Mouse (Mus musculus): ENCODE results near the gene Fbp1. TPM values are rescaled to one million over a fixed set of nuclear protein-coding genes. Genes with fewer than 3 reads are reported as not detected.

The Fbp1 gene
- polyA plus RNA-seq, 1 experiment from 2014 or later = 3.5 TPM

GRCm38 (mm10) chr13:62911575-62911974 is 23.5 kb upstream of the Fbp1 start:
- H3K9ac ChIP-seq = no peak overlapping the region
- H3K9me3 ChIP-seq (replicated peaks) = no peaks in the 10 kb centered on the region
- H3K36me3 ChIP-seq = no peaks in the 10 kb centered on the region
- no peak overlapping the region for H3K4me3 ChIP-seq (replicated peaks)
- no peak overlapping the region for H3K4me2 ChIP-seq (replicated peaks)
- H3K27ac ChIP-seq (replicated peaks) = no peak overlapping the region
- WGBS = 85% methylated on average over 5 of the region's 5 CpGs
- peaks cover 14% of the 10 kb centered on the region for H3K4me1 ChIP-seq
- no peaks in the 10 kb centered on the region for H3K27me3 ChIP-seq
- ATAC-seq (ENCODE audit: insufficient number of reproducible peaks, low FRiP score, low TSS enrichment, low read depth) = no peak

- WGBS = 79% methylated on average over 4 of the region's 4 CpGs
- H3K36me3 ChIP-seq = no peaks in the 10 kb centered on the region
- H3K9me3 ChIP-seq (replicated peaks) = no peaks in the 10 kb centered on the region
- no peak overlapping the region for H3K4me2 ChIP-seq (replicated peaks)
- H3K9ac ChIP-seq = no peak overlapping the region
- H3K27me3 ChIP-seq = no peaks in the 10 kb centered on the region
- ATAC-seq (ENCODE audit: insufficient number of reproducible peaks, low FRiP score, low TSS enrichment, low read depth) = no peak
- H3K4me1 ChIP-seq = peaks cover 14% of the 10 kb centered on the region
- no peak overlapping the region for H3K4me3 ChIP-seq (replicated peaks)
- no peak overlapping the region for H3K27ac ChIP-seq (replicated peaks)
These were observed 22.1 kb upstream of the Fbp1 start for GRCm38 (mm10) chr13:62910206-62910605.

GRCm38 (mm10) chr13:62909776-62910175 is 21.7 kb upstream of the Fbp1 start:
- no peak for ATAC-seq (ENCODE audit: insufficient number of reproducible peaks, low FRiP score, low TSS enrichment, low read depth)
- 57% methylated on average over 5 of the region's 5 CpGs for WGBS

GRCm38 (mm10) chr13:62908163-62908559 is 20.1 kb upstream of the Fbp1 start:
- Histone ChIP-seq H3K4me2 (replicated peaks) (peak overlapping the region; percentile 44; the same call in 1 of the 2 replicates), H3K9ac (no peak overlapping the region), H3K9me3 (replicated peaks) (no peaks in the 10 kb centered on the region), H3K27ac (replicated peaks) (no peak overlapping the region), H3K27me3 (no peaks in the 10 kb centered on the region), H3K36me3 (no peaks in the 10 kb centered on the region), H3K4me1 (peaks cover 14% of the 10 kb centered on the region), H3K4me3 (replicated peaks) (no peak overlapping the region)
- no peak for ATAC-seq (ENCODE audit: insufficient number of reproducible peaks, low FRiP score, low TSS enrichment, low read depth)
- WGBS = 30% methylated on average over 8 of the region's 8 CpGs

More at GRCm38 (mm10) chr13:62909776-62910175, 21.7 kb upstream of the Fbp1 start:
- Histone ChIP-seq H3K36me3 (no peaks in the 10 kb centered on the region), H3K9ac (no peak overlapping the region), H3K27me3 (no peaks in the 10 kb centered on the region), H3K9me3 (replicated peaks) (no peaks in the 10 kb centered on the region), H3K4me1 (peaks cover 14% of the 10 kb centered on the region), H3K27ac (replicated peaks) (no peak overlapping the region), H3K4me2 (replicated peaks) (no peak overlapping the region), H3K4me3 (replicated peaks) (no peak overlapping the region)

GRCm38 (mm10) chr13:62907527-62908162 is 19.6 kb upstream of the Fbp1 start:
- WGBS = 26% methylated on average over 14 of the region's 14 CpGs
- Histone ChIP-seq H3K27ac (replicated peaks) (no peak overlapping the region), H3K9me3 (replicated peaks) (no peaks in the 10 kb centered on the region), H3K27me3 (no peaks in the 10 kb centered on the region), H3K4me1 (peaks cover 14% of the 10 kb centered on the region), H3K36me3 (no peaks in the 10 kb centered on the region), H3K9ac (no peak overlapping the region), H3K4me2 (replicated peaks) (peak overlapping the region; percentile 44), H3K4me3 (replicated peaks) (peak overlapping the region; percentile 25)
- ATAC-seq (ENCODE audit: insufficient number of reproducible peaks, low FRiP score, low TSS enrichment, low read depth) = no peak

GRCm38 (mm10) chr13:62901139-62901538 is 13.1 kb upstream of the Fbp1 start:
- ATAC-seq (ENCODE audit: insufficient number of reproducible peaks, low FRiP score, low TSS enrichment, low read depth) = no peak
- H3K4me3 ChIP-seq (replicated peaks) = no peak overlapping the region
- H3K27me3 ChIP-seq = no peaks in the 10 kb centered on the region
- no peak overlapping the region for H3K27ac ChIP-seq (replicated peaks)
- no peak overlapping the region for H3K4me2 ChIP-seq (replicated peaks)
- H3K9ac ChIP-seq = no peak overlapping the region
- no peaks in the 10 kb centered on the region for H3K4me1 ChIP-seq
- no peaks in the 10 kb centered on the region for H3K36me3 ChIP-seq
- no peaks in the 10 kb centered on the region for H3K9me3 ChIP-seq (replicated peaks)

GRCm38 (mm10) chr13:62897927-62898646 is 10.0 kb upstream of the Fbp1 start:
- ATAC-seq (ENCODE audit: insufficient number of reproducible peaks, low FRiP score, low TSS enrichment, low read depth) = no peak
- 63% methylated on average over 4 of the region's 4 CpGs for WGBS
- no peak overlapping the region for H3K4me3 ChIP-seq (replicated peaks)

GRCm38 (mm10) chr13:62893044-62893842 is 5.2 kb upstream of the Fbp1 start:
- no peak overlapping the region for H3K4me2 ChIP-seq (replicated peaks)
- H3K4me1 ChIP-seq = peaks cover under 1% of the 10 kb centered on the region
- no peak for ATAC-seq (ENCODE audit: insufficient number of reproducible peaks, low FRiP score, low TSS enrichment, low read depth)
- H3K9ac ChIP-seq = no peak overlapping the region
- no peak overlapping the region for H3K4me3 ChIP-seq (replicated peaks)
- 74% methylated on average over 9 of the region's 9 CpGs for WGBS
- peaks cover 10% of the 10 kb centered on the region; the same call in 1 of the 2 replicates for H3K27me3 ChIP-seq
- no peaks in the 10 kb centered on the region for H3K9me3 ChIP-seq (replicated peaks)
- no peak overlapping the region for H3K27ac ChIP-seq (replicated peaks)
- no peaks in the 10 kb centered on the region for H3K36me3 ChIP-seq

More at GRCm38 (mm10) chr13:62897927-62898646, 10.0 kb upstream of the Fbp1 start:
- Histone ChIP-seq H3K4me1 (no peaks in the 10 kb centered on the region), H3K9ac (no peak overlapping the region), H3K4me2 (replicated peaks) (no peak overlapping the region), H3K27ac (replicated peaks) (no peak overlapping the region; the same call in 1 of the 2 replicates), H3K27me3 (no peaks in the 10 kb centered on the region), H3K9me3 (replicated peaks) (no peaks in the 10 kb centered on the region), H3K36me3 (no peaks in the 10 kb centered on the region)

GRCm38 (mm10) chr13:62889311-62889710 is 1.2 kb upstream of the Fbp1 start:
- Histone ChIP-seq H3K9ac (no peak overlapping the region), H3K4me2 (replicated peaks) (no peak overlapping the region), H3K4me1 (peaks cover 12% of the 10 kb centered on the region), H3K27ac (replicated peaks) (no peak overlapping the region), H3K27me3 (peaks cover 32% of the 10 kb centered on the region), H3K9me3 (replicated peaks) (no peaks in the 10 kb centered on the region), H3K36me3 (no peaks in the 10 kb centered on the region), H3K4me3 (replicated peaks) (no peak overlapping the region)
- 83% methylated on average over 2 of the region's 2 CpGs for WGBS
- no peak for ATAC-seq (ENCODE audit: insufficient number of reproducible peaks, low FRiP score, low TSS enrichment, low read depth)

GRCm38 (mm10) chr13:62884536-62884935 is 3.5 kb downstream of the Fbp1 start:
- H3K36me3 ChIP-seq = no peaks in the 10 kb centered on the region
- no peak overlapping the region for H3K27ac ChIP-seq (replicated peaks)
- peaks cover 20% of the 10 kb centered on the region for H3K4me1 ChIP-seq
- no peak overlapping the region for H3K4me3 ChIP-seq (replicated peaks)
- H3K9me3 ChIP-seq (replicated peaks) = no peaks in the 10 kb centered on the region
- no peak overlapping the region for H3K9ac ChIP-seq
- peaks cover 29% of the 10 kb centered on the region for H3K27me3 ChIP-seq
- no peak for ATAC-seq (ENCODE audit: insufficient number of reproducible peaks, low FRiP score, low TSS enrichment, low read depth)
- no peak overlapping the region for H3K4me2 ChIP-seq (replicated peaks)
- 68% methylated on average over 3 of the region's 3 CpGs for WGBS

- Histone ChIP-seq H3K27ac (replicated peaks) (peak overlapping the region; percentile 59; the same call in 1 of the 2 replicates), H3K9ac (no peak overlapping the region), H3K4me3 (replicated peaks) (no peak overlapping the region), H3K36me3 (no peaks in the 10 kb centered on the region), H3K4me1 (peaks cover 20% of the 10 kb centered on the region), H3K27me3 (peaks cover 26% of the 10 kb centered on the region), H3K4me2 (replicated peaks) (no peak overlapping the region), H3K9me3 (replicated peaks) (no peaks in the 10 kb centered on the region)
- WGBS = 58% methylated on average over 9 of the region's 9 CpGs
- ATAC-seq (ENCODE audit: insufficient number of reproducible peaks, low FRiP score, low TSS enrichment, low read depth) = no peak
These were observed 4.2 kb downstream of the Fbp1 start for GRCm38 (mm10) chr13:62883925-62884324.

All from embryonic facial prominence, embryonic 15.5 days (tissue).